Mouse (Mus musculus) embryonic facial prominence, embryonic 12.5 days (tissue): ENCODE measurements around the gene Fdxr. TPM values are rescaled to one million over a fixed set of nuclear protein-coding genes. Genes with fewer than 3 reads are reported as not detected.

Experiments
- ATAC-seq: fragments of 200-750 bp; cut with Nextera tagmentation; 2 replicates; pipeline ENCODE4 v1.8.0; 2017; ENCODE audit not compliant: insufficient number of reproducible peaks, insufficient read depth, low FRiP score, low TSS enrichment
- H3K27ac ChIP-seq: fragments of 300-500 bp; sonication (generic); 2 replicates; pipeline ENCODE4 v1.5.1; 2016; ENCODE audit warnings: mild to moderate bottlenecking
- H3K27me3 ChIP-seq: fragments of 300-500 bp; sonication (generic); 2 replicates; pipeline ENCODE4 v1.6.1; 2016; ENCODE audit warnings: mild to moderate bottlenecking, moderate library complexity
- H3K36me3 ChIP-seq: fragments of 300-500 bp; sonication (generic); 2 replicates; pipeline ENCODE4 v1.6.1; 2016; ENCODE audit warnings: mild to moderate bottlenecking
- H3K4me1 ChIP-seq: fragments of 300-500 bp; sonication (generic); 2 replicates; pipeline ENCODE4 v1.6.1; 2016
- H3K4me2 ChIP-seq: fragments of 300-500 bp; sonication (generic); replicated peaks from 2 replicates; pipeline ENCODE4 v1.6.1; 2016; ENCODE audit warnings: mild to moderate bottlenecking, moderate library complexity
- H3K4me3 ChIP-seq: fragments of 300-500 bp; sonication (generic); 2 replicates; pipeline ENCODE4 v1.5.1; 2016; ENCODE audit warnings: mild to moderate bottlenecking
- H3K9ac ChIP-seq: fragments of 300-500 bp; sonication (generic); 2 replicates; pipeline ENCODE4 v1.6.1; 2016; ENCODE audit warnings: mild to moderate bottlenecking, moderate library complexity
- H3K9me3 ChIP-seq: fragments of 300-500 bp; sonication (generic); 2 replicates; pipeline ENCODE4 v1.6.1; 2016; ENCODE audit warnings: mild to moderate bottlenecking, moderate library complexity
- whole genome bisulfite sequencing: fragments of 180-500 bp; shearing (Covaris S2); methylation state at CpG from one replicate; pipeline ENCODE4 v1.1.7; 2016; 5-methylcytosine and 5-hydroxymethylcytosine counted together
- polyA plus RNA-seq: library from polyadenylated mRNA; unstranded; fragments of >200 nt; fragmentation: Nextera tagmentation; extraction: Ambion mirVana; gene quantifications from 2 replicates; pipeline ENCODE4 v1.2.1, GENCODE M21; 2016

Gene Fdxr
- polyA plus RNA-seq, 1 experiment from 2014 or later = 14.6 TPM

GRCm38 (mm10) chr11:115301351-115301750, 24.5 kb upstream of the Fdxr start:
- peaks cover 6% of the 10 kb centered on the region; the same call in 1 of the 2 replicates for H3K9me3 ChIP-seq
- H3K4me3 ChIP-seq = no peak overlapping the region
- 88% methylated on average over 2 of the region's 2 CpGs for WGBS
- no peaks in the 10 kb centered on the region for H3K36me3 ChIP-seq
- no peak overlapping the region for H3K9ac ChIP-seq
- peaks cover 39% of the 10 kb centered on the region for H3K27me3 ChIP-seq
- H3K4me2 ChIP-seq = no peak overlapping the region
- peaks cover 8% of the 10 kb centered on the region; the same call in 1 of the 2 replicates for H3K4me1 ChIP-seq
- no peak for ATAC-seq
- H3K27ac ChIP-seq = no peak overlapping the region

- no peaks in the 10 kb centered on the region for H3K36me3 ChIP-seq
- H3K9me3 ChIP-seq = peaks cover 6% of the 10 kb centered on the region; the same call in 1 of the 2 replicates
- no peak overlapping the region for H3K27ac ChIP-seq
- peaks cover 8% of the 10 kb centered on the region; the same call in 1 of the 2 replicates for H3K4me1 ChIP-seq
- no peak overlapping the region for H3K9ac ChIP-seq
- no peak overlapping the region for H3K4me2 ChIP-seq
- H3K4me3 ChIP-seq = no peak overlapping the region
- 79% methylated on average over 4 of the region's 4 CpGs for WGBS
- no peak for ATAC-seq
- H3K27me3 ChIP-seq = peaks cover 40% of the 10 kb centered on the region
These were observed 23.9 kb upstream of the Fdxr start for GRCm38 (mm10) chr11:115300745-115301144.

- WGBS = 60% methylated on average over 8 of the region's 8 CpGs
- no peak overlapping the region for H3K4me3 ChIP-seq
- peaks cover 8% of the 10 kb centered on the region; the same call in 1 of the 2 replicates for H3K4me1 ChIP-seq
- no peak overlapping the region for H3K4me2 ChIP-seq
- no peak overlapping the region for H3K27ac ChIP-seq
- peaks cover 6% of the 10 kb centered on the region; the same call in 1 of the 2 replicates for H3K9me3 ChIP-seq
- H3K36me3 ChIP-seq = no peaks in the 10 kb centered on the region
- ATAC-seq = no peak
- H3K9ac ChIP-seq = no peak overlapping the region
- H3K27me3 ChIP-seq = peaks cover 43% of the 10 kb centered on the region
These were observed 21.3 kb upstream of the Fdxr start for GRCm38 (mm10) chr11:115298160-115298559.

- peak; percentile 42 for ATAC-seq
- peak within 1 kb of the TSS; percentile 49 for H3K9ac ChIP-seq
- H3K36me3 ChIP-seq = no peaks in the 10 kb centered on the region
- H3K4me1 ChIP-seq = peaks cover 8% of the 10 kb centered on the region; the same call in 1 of the 2 replicates
- peaks cover 6% of the 10 kb centered on the region; the same call in 1 of the 2 replicates for H3K9me3 ChIP-seq
- peak within 1 kb of the TSS; percentile 45 for H3K4me3 ChIP-seq
- no peak within 1 kb of the TSS for H3K27ac ChIP-seq
- H3K4me2 ChIP-seq = peak within 1 kb of the TSS; percentile 81
- WGBS = under 1% methylated on average over 44 of the region's 44 CpGs
- H3K27me3 ChIP-seq = peaks cover 43% of the 10 kb centered on the region
These were observed 20.5 kb upstream of the Fdxr start, which contains the start of gene Fads6 for GRCm38 (mm10) chr11:115297214-115297826. Fads6 (minus strand) TSS chr11:115297663.

- no peak for ATAC-seq
- Histone ChIP-seq H3K9me3 (peaks cover 6% of the 10 kb centered on the region; the same call in 1 of the 2 replicates), H3K4me1 (peaks cover 8% of the 10 kb centered on the region; the same call in 1 of the 2 replicates), H3K4me2 (peak overlapping the region; percentile 81), H3K4me3 (peak overlapping the region; percentile 45), H3K36me3 (no peaks in the 10 kb centered on the region), H3K9ac (peak overlapping the region; percentile 49), H3K27me3 (peaks cover 43% of the 10 kb centered on the region), H3K27ac (no peak overlapping the region)
- WGBS = 54% methylated on average over 21 of the region's 21 CpGs
These were observed 19.8 kb upstream of the Fdxr start for GRCm38 (mm10) chr11:115296471-115297210.

GRCm38 (mm10) chr11:115295939-115296338, 19.1 kb upstream of the Fdxr start:
- H3K9ac ChIP-seq = no peak overlapping the region
- no peak for ATAC-seq
- no peak overlapping the region for H3K27ac ChIP-seq
- H3K36me3 ChIP-seq = no peaks in the 10 kb centered on the region
- no peak overlapping the region for H3K4me2 ChIP-seq
- 90% methylated on average over 11 of the region's 11 CpGs for WGBS
- peaks cover 3% of the 10 kb centered on the region; the same call in 1 of the 2 replicates for H3K9me3 ChIP-seq
- H3K4me3 ChIP-seq = no peak overlapping the region
- H3K27me3 ChIP-seq = peaks cover 43% of the 10 kb centered on the region
- peaks cover 8% of the 10 kb centered on the region; the same call in 1 of the 2 replicates for H3K4me1 ChIP-seq

- ATAC-seq = no peak
- Histone ChIP-seq H3K4me2 (no peak overlapping the region), H3K9ac (no peak overlapping the region), H3K27ac (no peak overlapping the region), H3K36me3 (no peaks in the 10 kb centered on the region), H3K4me3 (no peak overlapping the region), H3K4me1 (peaks cover 8% of the 10 kb centered on the region; the same call in 1 of the 2 replicates), H3K27me3 (peaks cover 24% of the 10 kb centered on the region), H3K9me3 (no peaks in the 10 kb centered on the region)
- WGBS = 45% methylated on average over 14 of the region's 14 CpGs
These were observed 16.0 kb upstream of the Fdxr start for GRCm38 (mm10) chr11:115292631-115293375.

GRCm38 (mm10) chr11:115291503-115291902, 14.7 kb upstream of the Fdxr start:
- H3K4me3 ChIP-seq = no peak overlapping the region
- no peak overlapping the region for H3K4me2 ChIP-seq
- H3K9ac ChIP-seq = no peak overlapping the region
- H3K36me3 ChIP-seq = no peaks in the 10 kb centered on the region
- WGBS = 71% methylated on average over 10 of the region's 10 CpGs
- no peak for ATAC-seq
- no peak overlapping the region for H3K27ac ChIP-seq
- no peaks in the 10 kb centered on the region for H3K9me3 ChIP-seq
- peaks cover 11% of the 10 kb centered on the region for H3K27me3 ChIP-seq
- no peaks in the 10 kb centered on the region for H3K4me1 ChIP-seq

- Histone ChIP-seq H3K27ac (no peak overlapping the region), H3K4me1 (no peaks in the 10 kb centered on the region), H3K4me3 (no peak overlapping the region), H3K36me3 (no peaks in the 10 kb centered on the region), H3K27me3 (peaks cover 5% of the 10 kb centered on the region; the same call in 1 of the 2 replicates), H3K4me2 (no peak overlapping the region), H3K9ac (no peak overlapping the region), H3K9me3 (no peaks in the 10 kb centered on the region)
- WGBS = 80% methylated on average over 6 of the region's 6 CpGs
- ATAC-seq = no peak
These were observed 14.1 kb upstream of the Fdxr start for GRCm38 (mm10) chr11:115290919-115291318.

GRCm38 (mm10) chr11:115290314-115290713, 13.5 kb upstream of the Fdxr start:
- no peak for ATAC-seq
- H3K9ac ChIP-seq = no peak overlapping the region
- H3K27me3 ChIP-seq = no peaks in the 10 kb centered on the region
- H3K36me3 ChIP-seq = no peaks in the 10 kb centered on the region
- no peak overlapping the region for H3K27ac ChIP-seq
- H3K9me3 ChIP-seq = no peaks in the 10 kb centered on the region
- no peak overlapping the region for H3K4me3 ChIP-seq
- WGBS = 90% methylated on average over 1 of the region's 1 CpGs
- H3K4me1 ChIP-seq = no peaks in the 10 kb centered on the region
- H3K4me2 ChIP-seq = no peak overlapping the region

GRCm38 (mm10) chr11:115289885-115290284, 13.0 kb upstream of the Fdxr start:
- no peaks in the 10 kb centered on the region for H3K4me1 ChIP-seq
- WGBS = 77% methylated on average over 8 of the region's 8 CpGs
- no peaks in the 10 kb centered on the region for H3K36me3 ChIP-seq
- ATAC-seq = no peak
- H3K4me2 ChIP-seq = no peak overlapping the region
- no peak overlapping the region for H3K9ac ChIP-seq
- no peaks in the 10 kb centered on the region for H3K27me3 ChIP-seq
- no peaks in the 10 kb centered on the region for H3K9me3 ChIP-seq
- no peak overlapping the region for H3K27ac ChIP-seq
- H3K4me3 ChIP-seq = no peak overlapping the region
